Mouse (Mus musculus) hindlimb bud, embryonic 11.5 days (tissue): ENCODE results near the gene Fam187b.

Experiments
- DNase-seq: peaks from one replicate; pipeline ENCODE4 v3.0.0-alpha.2; 2012; ENCODE audit warnings: low read depth, low spot score; ENCODE audit errors: extremely low spot score

The Fam187b gene

GRCm38 (mm10) chr7:30958109-30958865 is 15.3 kb upstream of the Fam187b start:
- DNase-seq: no peak

- DNase-seq: no peak
These were observed 14.6 kb upstream of the Fam187b start for GRCm38 (mm10) chr7:30958866-30959487.

GRCm38 (mm10) chr7:30959786-30960349 is 13.7 kb upstream of the Fam187b start:
- no peak for DNase-seq

- no peak for DNase-seq
These were observed 10.7 kb upstream of the Fam187b start for GRCm38 (mm10) chr7:30962862-30963261.

- no peak for DNase-seq
These were observed 9.2 kb upstream of the Fam187b start for GRCm38 (mm10) chr7:30964366-30964765.

GRCm38 (mm10) chr7:30965677-30966076 is 7.9 kb upstream of the Fam187b start:
- no peak for DNase-seq

- DNase-seq: no peak
These were observed 6.9 kb upstream of the Fam187b start for GRCm38 (mm10) chr7:30966657-30967056.

- DNase-seq: no peak
These were observed 5.0 kb upstream of the Fam187b start for GRCm38 (mm10) chr7:30968611-30969010.

- DNase-seq: no peak
These were observed 4.4 kb upstream of the Fam187b start for GRCm38 (mm10) chr7:30969174-30969573.

GRCm38 (mm10) chr7:30971901-30972300 is 1.7 kb upstream of the Fam187b start:
- no peak for DNase-seq

- DNase-seq: no peak
These were observed 952 bp upstream of the Fam187b start for GRCm38 (mm10) chr7:30972426-30973250.

- DNase-seq: no peak
These were observed 414 bp upstream of the Fam187b start, which contains the start of gene Lsr for GRCm38 (mm10) chr7:30973251-30973500. Lsr (minus strand) TSS chr7:30973464.

- no peak for DNase-seq
These were observed 8.1 kb downstream of the Fam187b start for GRCm38 (mm10) chr7:30981703-30982102.

GRCm38 (mm10) chr7:30985357-30985756 is 11.8 kb downstream of the Fam187b start:
- no peak for DNase-seq

GRCm38 (mm10) chr7:30988519-30989162 is 15.1 kb downstream of the Fam187b start:
- no peak for DNase-seq

GRCm38 (mm10) chr7:30992148-30992547 is 18.6 kb downstream of the Fam187b start:
- no peak for DNase-seq

- no peak for DNase-seq
These were observed 20.4 kb downstream of the Fam187b start for GRCm38 (mm10) chr7:30993986-30994385.

GRCm38 (mm10) chr7:30996491-30996890 is 22.9 kb downstream of the Fam187b start:
- DNase-seq: no peak

GRCm38 (mm10) chr7:31000505-31001020 is 27.0 kb downstream of the Fam187b start:
- DNase-seq: no peak

GRCm38 (mm10) chr7:31002650-31003049 is 29.1 kb downstream of the Fam187b start:
- DNase-seq: no peak

- no peak for DNase-seq
These were observed 34.2 kb downstream of the Fam187b start for GRCm38 (mm10) chr7:31007775-31008174.
